Mouse (Mus musculus): ENCODE measurements at regions not wholly inside any gene's neighbourhood (a gene's known extent, or its start where the extent isn't known, plus 50 kb on each side); places are given as distances from the start of the nearest gene placed in this dataset.
A peak's percentile ranks its signal among the peaks of the same experiment; 100 is the strongest.

DNA sequence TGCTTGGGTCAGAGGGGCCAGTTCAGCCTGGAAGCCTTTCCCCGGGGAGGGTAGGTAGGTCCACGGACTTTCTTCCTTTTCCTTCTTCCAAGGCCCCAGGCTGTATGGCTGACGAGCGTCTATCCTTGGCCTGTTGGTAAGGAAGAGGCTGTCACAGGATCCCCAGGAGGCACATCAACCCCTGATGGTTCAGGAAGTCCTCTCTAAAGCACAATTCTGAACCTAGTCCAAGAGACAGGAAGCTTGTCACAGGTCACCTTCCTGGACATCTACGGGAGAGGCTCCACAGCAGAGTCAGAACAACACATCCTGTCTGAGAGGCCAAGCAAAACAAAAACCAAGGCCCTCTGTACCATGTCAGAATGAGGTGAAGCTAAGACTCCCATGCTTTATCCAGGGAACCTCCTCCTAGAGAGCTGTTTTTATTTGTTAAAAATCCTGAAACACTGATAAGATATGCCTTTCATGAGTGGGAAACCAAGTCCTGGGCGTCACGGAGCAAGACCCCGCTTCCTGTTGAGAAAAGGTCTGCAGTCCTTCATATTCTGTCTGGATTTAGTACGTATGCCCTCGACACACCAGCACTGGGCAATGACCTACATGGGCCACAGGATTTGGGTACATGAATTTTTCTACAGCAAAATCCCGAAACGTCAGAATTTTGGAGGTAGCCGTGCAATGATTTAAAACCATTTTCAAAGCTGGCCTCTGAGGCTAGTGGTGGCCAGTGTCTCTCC is 52.0 kb upstream of the Snrk start:
- DNase-seq = no peak

DNA sequence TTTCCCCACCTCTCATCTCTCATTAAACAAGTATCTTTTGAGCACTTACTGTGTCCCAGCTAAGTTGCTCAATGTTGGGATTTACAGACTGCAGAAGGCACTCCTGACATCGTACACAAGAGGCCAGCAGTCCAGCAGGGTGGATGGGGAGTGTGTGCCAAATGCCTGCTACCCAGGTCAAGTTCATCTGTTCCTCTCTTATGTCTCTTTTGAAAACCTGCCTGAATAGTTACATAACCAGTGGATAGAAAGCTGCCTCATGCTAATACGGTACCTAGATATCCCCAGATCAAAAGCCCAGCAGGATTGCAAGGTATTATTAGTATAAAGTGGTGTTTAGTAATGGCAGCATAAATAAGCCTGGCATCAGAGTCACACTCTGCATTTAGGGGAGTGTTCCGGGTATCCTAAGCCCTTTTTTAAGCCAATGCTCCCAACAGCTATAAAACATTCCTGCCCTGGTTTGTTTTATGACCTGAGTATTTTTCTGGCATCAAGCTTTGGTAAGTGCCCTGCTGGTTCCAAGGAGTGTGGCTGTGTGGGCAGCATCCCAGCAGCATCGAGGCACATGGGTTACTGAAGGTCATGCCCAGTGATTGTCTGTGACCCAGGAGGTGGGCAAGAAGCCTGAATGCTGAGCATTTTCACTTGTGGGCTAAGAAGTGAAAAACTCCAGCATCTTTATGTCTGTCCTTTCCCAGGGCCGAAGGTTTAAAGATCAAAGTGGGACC is 59.1 kb upstream of the Pomgnt2 start:
- peak; percentile 85 to 88 for DNase-seq

DNA sequence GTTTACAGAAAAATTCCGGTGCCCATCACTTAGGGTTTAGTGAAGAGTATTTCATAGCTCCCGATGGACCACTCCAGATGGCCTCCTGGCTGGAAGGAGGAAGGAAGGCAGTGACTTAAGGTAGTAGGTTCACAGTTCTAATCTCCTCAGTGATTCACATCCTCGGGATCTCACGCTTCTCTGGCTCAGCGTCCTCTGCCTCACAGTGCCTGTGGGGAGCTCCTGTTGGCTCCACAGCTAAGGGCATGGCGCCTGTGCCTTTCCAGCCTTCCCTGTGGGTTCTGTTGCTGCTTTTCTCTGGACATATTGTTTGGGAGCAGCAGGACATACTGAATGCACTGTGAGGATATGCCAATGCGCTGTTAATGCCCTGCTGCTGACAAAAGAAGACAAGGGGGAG is 54.8 kb upstream of the Pomgnt2 start:
- peak; percentile 77 to 78 for DNase-seq

DNA sequence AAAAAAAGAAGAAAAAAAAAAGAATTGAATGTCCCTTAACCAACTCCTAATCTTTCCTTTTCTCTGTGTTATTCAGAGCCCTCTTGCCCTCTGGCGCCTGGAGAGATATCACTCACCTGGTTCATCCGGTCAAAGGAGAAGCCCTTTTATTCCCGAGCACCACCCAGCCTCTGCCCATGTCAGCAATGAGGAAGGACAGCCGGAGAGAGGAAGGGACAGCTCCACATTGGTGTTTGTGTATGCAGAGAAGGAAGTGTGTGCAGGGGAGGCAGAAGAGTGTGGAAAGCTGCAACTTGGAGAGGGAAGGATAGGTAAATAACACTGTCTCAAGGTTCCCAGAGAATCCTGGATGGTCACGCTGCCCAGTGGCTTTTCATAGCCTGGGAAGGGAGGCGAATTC is 54.2 kb upstream of the Pomgnt2 start:
- DNase-seq = peak in 1 of 2 experiments; percentile 36

DNA sequence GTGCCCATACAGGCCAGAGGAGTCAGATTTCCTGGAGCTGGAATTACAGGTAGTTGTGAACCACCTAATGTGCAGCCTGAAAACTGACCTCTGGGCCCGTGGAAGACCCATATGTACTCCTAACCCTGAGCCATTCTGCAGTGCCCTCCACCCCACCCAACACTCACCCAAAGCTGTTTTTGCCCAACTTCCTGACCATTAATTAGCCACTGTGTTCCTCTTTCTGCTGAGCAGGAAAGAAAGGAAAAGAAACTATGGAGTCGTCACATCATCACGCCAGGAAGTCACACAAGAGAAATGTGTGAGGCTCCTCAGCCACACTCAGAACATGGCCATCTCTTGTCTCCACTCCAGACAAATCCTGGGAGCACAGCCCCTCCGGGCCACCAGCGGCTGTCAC is 52.1 kb upstream of the Pomgnt2 start:
- peak in 1 of 2 experiments; percentile 21 for DNase-seq

DNA sequence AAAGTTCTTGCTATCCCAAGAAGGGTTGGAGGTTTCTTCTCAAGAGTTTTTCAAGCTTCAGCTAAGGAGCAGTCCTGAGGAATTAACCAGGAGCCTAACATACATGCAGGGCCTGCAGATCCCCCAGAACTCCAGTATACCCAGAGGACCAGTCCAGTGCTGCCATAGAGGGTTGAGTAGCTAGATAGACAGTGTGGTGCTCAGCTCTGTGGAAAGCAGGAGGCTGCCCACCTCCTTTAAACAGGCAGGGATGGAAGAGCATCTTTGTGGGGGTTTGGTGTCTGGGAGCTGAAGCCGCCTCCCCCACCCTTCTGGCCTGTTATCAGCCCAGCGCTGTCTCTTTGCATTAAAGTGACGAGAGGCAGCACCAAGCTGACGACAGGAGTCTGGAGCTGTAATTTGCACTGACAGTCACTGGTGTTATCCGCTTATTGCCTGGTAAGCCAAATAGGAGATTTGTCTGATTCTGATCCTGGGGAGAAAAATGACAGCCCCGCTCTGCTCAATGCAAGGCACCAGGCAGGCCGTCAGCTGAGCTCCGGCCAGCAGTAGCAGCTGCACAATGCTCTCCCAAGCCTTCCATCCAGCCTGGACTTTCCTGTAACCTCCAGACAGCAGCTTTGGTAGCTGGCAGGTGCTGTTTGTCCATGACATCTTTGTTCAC is 51.2 kb upstream of the Pomgnt2 start:
- DNase-seq = peak; percentile 69 to 71

All from cerebellum, postnatal 25 days (tissue).